Mouse (Mus musculus): Measurements from ENCODE around the gene Sp9. TPM values are rescaled to one million over a fixed set of nuclear protein-coding genes. Genes with fewer than 3 reads are reported as not detected.

The Sp9 gene
- total and polyA plus RNA-seq, 3 experiments: 0.55 TPM; not detected in 2

GRCm38 (mm10) chr2:73269666-73270065 is 2.1 kb upstream of the Sp9 start:
- in situ Hi-C loops (cut with MboI; ENCODE audit: low pct_ligation_motif_present, low pct_unique_long_range_greater_than_20kb, low sequenced_read_pairs): loop anchor here (10.0 kb wide), 1 partner anchor 55 kb away; the partner anchor contains the start of gene Ola1
- no peak for TF ChIP-seq BHLHE40 (IDR thresholded peaks at IDR 0.05; ENCODE audit: low read depth, low read length)
- no peak for TF ChIP-seq GABPA (IDR thresholded peaks at IDR 0.05; ENCODE audit: insufficient replicate concordance, low read depth, low read length)
- TF ChIP-seq CHD1 (IDR thresholded peaks at IDR 0.05; ENCODE audit: low read depth, low read length): no peak
- no peak for TF ChIP-seq MEF2A (IDR thresholded peaks at IDR 0.05; ENCODE audit: borderline replicate concordance, low read depth, low read length)
- TF ChIP-seq E2F4 (IDR thresholded peaks at IDR 0.05; ENCODE audit: insufficient replicate concordance, low read depth, low read length): no peak
- TF ChIP-seq NRF1 (IDR thresholded peaks at IDR 0.05; ENCODE audit: low read depth, low read length): no peak
- no peak for TF ChIP-seq POLR2A (IDR thresholded peaks at IDR 0.05; ENCODE audit: low read depth, low read length)
- no peak for TF ChIP-seq IRF4 (IDR thresholded peaks at IDR 0.05; ENCODE audit: low read depth, low read length)
- no peak for TF ChIP-seq USF1 (IDR thresholded peaks at IDR 0.05; ENCODE audit: low read depth, low read length)
- no peak for TF ChIP-seq CTCF (conservative IDR thresholded peaks at IDR 0.05 in 1 of 2, IDR thresholded peaks at IDR 0.05 in 1 of 2; ENCODE audit: low read depth in 2 of 2, low read length in 2 of 2)
- TF ChIP-seq MAZ (IDR thresholded peaks at IDR 0.05; ENCODE audit: low read depth, low read length): no peak
- TF ChIP-seq MXI1 (IDR thresholded peaks at IDR 0.05; ENCODE audit: low read depth, low read length): no peak
- no peak for TF ChIP-seq MYC (IDR thresholded peaks at IDR 0.05; ENCODE audit: low read depth, low read length)
- no peak for TF ChIP-seq KAT2A (IDR thresholded peaks at IDR 0.05; ENCODE audit: insufficient replicate concordance, low read length)
- TF ChIP-seq RAD21 (IDR thresholded peaks at IDR 0.05; ENCODE audit: low read depth, low read length): no peak
- TF ChIP-seq RCOR1 (conservative IDR thresholded peaks at IDR 0.05; ENCODE audit: low read depth, low read length): no peak
- no peak for TF ChIP-seq SIN3A (IDR thresholded peaks at IDR 0.05; ENCODE audit: low read length)
- TF ChIP-seq ZMIZ1 (IDR thresholded peaks at IDR 0.05; ENCODE audit: low read depth, low read length): no peak
- no peak for TF ChIP-seq HCFC1 (IDR thresholded peaks at IDR 0.05; ENCODE audit: low read depth, low read length)
- no peak for TF ChIP-seq POLR2AphosphoS2 (IDR thresholded peaks at IDR 0.05; ENCODE audit: low read depth, low read length)
- H3K27me3 ChIP-seq (replicated peaks): peaks cover 12% of the 10 kb centered on the region
- H3K79me2 ChIP-seq (replicated peaks; ENCODE audit: control insufficient read depth, extremely low read depth, insufficient read depth, poor library complexity, severe bottlenecking): no peaks in the 10 kb centered on the region
- no peaks in the 10 kb centered on the region; a peak in 1 of 4 replicates for H3K4me1 ChIP-seq (ENCODE audit: control insufficient read depth in 1 of 2, insufficient read depth in 2 of 2)
- H3K4me3 ChIP-seq (replicated peaks in 1 of 3; ENCODE audit: low read depth in 2 of 3, low read length in 2 of 3, poor library complexity in 1 of 3): no peak overlapping the region
- no peaks in the 10 kb centered on the region for H3K36me3 ChIP-seq (replicated peaks in 1 of 2; ENCODE audit: control insufficient read depth in 1 of 2, insufficient read depth in 1 of 2, low read length in 1 of 2)
- DNase-seq (ENCODE audit: extremely low read depth): no peak
- dilution Hi-C loops (cut with MboI; ENCODE audit: extremely low pct_ligation_motif_present, extremely low pct_unique_long_range_greater_than_20kb, low sequenced_read_pairs): no loop called here
- peaks cover 19% of the 10 kb centered on the region for H3K9me3 ChIP-seq (replicated peaks; ENCODE audit: low read length)
- H3K9ac ChIP-seq (ENCODE audit: insufficient read depth, low read depth): no peak overlapping the region
- no peak overlapping the region for H3K27ac ChIP-seq (ENCODE audit: insufficient read depth, low read depth)
- no peak overlapping the region for H3K4me2 ChIP-seq (ENCODE audit: insufficient read depth, low read depth, poor library complexity, severe bottlenecking)

- DNase-seq (ENCODE audit: extremely low read depth): no peak
- Histone ChIP-seq H3K4me1 (ENCODE audit: control insufficient read depth in 1 of 2, insufficient read depth in 2 of 2) (no peaks in the 10 kb centered on the region; a peak in 1 of 4 replicates), H3K4me2 (ENCODE audit: insufficient read depth, low read depth, poor library complexity, severe bottlenecking) (no peak overlapping the region), H3K36me3 (replicated peaks in 1 of 2; ENCODE audit: control insufficient read depth in 1 of 2, insufficient read depth in 1 of 2, low read length in 1 of 2) (no peaks in the 10 kb centered on the region), H3K27ac (ENCODE audit: insufficient read depth, low read depth) (no peak overlapping the region), H3K79me2 (replicated peaks; ENCODE audit: control insufficient read depth, extremely low read depth, insufficient read depth, poor library complexity, severe bottlenecking) (no peaks in the 10 kb centered on the region), H3K9me3 (replicated peaks; ENCODE audit: low read length) (peaks cover 19% of the 10 kb centered on the region), H3K4me3 (replicated peaks in 1 of 3; ENCODE audit: low read depth in 2 of 3, low read length in 2 of 3, poor library complexity in 1 of 3) (no peak overlapping the region), H3K27me3 (replicated peaks) (peaks cover 16% of the 10 kb centered on the region), H3K9ac (ENCODE audit: insufficient read depth, low read depth) (no peak overlapping the region)
- dilution Hi-C loops (cut with MboI; ENCODE audit: extremely low pct_ligation_motif_present, extremely low pct_unique_long_range_greater_than_20kb, low sequenced_read_pairs) (no loop called here), in situ Hi-C loops (cut with MboI; ENCODE audit: low pct_ligation_motif_present, low pct_unique_long_range_greater_than_20kb, low sequenced_read_pairs) (no loop called here)
- no peak for TF ChIP-seq NRF1 (IDR thresholded peaks at IDR 0.05; ENCODE audit: low read depth, low read length)
- no peak for TF ChIP-seq USF2 (conservative IDR thresholded peaks at IDR 0.05; ENCODE audit: low read depth, low read length)
- no peak for TF ChIP-seq E2F4 (IDR thresholded peaks at IDR 0.05; ENCODE audit: insufficient replicate concordance, low read depth, low read length)
- no peak for TF ChIP-seq ETS1 (conservative IDR thresholded peaks at IDR 0.05; ENCODE audit: low read depth, low read length)
- no peak for TF ChIP-seq TBP (conservative IDR thresholded peaks at IDR 0.05; ENCODE audit: low read depth, low read length)
- no peak for TF ChIP-seq NELFE (IDR thresholded peaks at IDR 0.05; ENCODE audit: low read depth, low read length)
- no peak for TF ChIP-seq RCOR1 (conservative IDR thresholded peaks at IDR 0.05; ENCODE audit: low read depth, low read length)
- no peak for TF ChIP-seq POLR2A (IDR thresholded peaks at IDR 0.05; ENCODE audit: low read depth, low read length)
- TF ChIP-seq MAX (IDR thresholded peaks at IDR 0.05; ENCODE audit: low read length): no peak
- TF ChIP-seq KAT2A (IDR thresholded peaks at IDR 0.05; ENCODE audit: insufficient replicate concordance, low read length): no peak
- TF ChIP-seq MEF2A (IDR thresholded peaks at IDR 0.05; ENCODE audit: borderline replicate concordance, low read depth, low read length): no peak
Measured at GRCm38 (mm10) chr2:73270071-73270592, 1.6 kb upstream of the Sp9 start.

Measured in CH12.LX (cell line).